In genomic region chr4:99958084-99958815, GRCm38 (mm10) we compare ENCODE assay signal across 28 mouse cellular contexts. TPM values are rescaled to one million over a fixed set of nuclear protein-coding genes. Genes with fewer than 3 reads are reported as not detected.
DNase-seq lines count a peak whose midpoint lies in the region; ATAC-seq and TF ChIP-seq lines count a peak whose summit lies in the region.
"Had no signal": no experiment of that assay in that cellular context is flagged by ENCODE, and none has a peak within 500 bp of the region (broad histone marks: within the 10 kb centered on the region; RNA-seq: fewer than 3 reads in every experiment).

No protein-coding gene starts in this region.

- TF ChIP-seq POLR2A in heart, adult 2 months (IDR thresholded peaks at IDR 0.05; ENCODE audit: insufficient read depth, low read depth, low read length): no peak
- no peak for TF ChIP-seq POLR2A in bone marrow macrophage, adult 2 months (IDR thresholded peaks at IDR 0.05; ENCODE audit: borderline replicate concordance, low read depth, low read length)

- H3K36me3 ChIP-seq in heart, adult 2 months (ENCODE audit: control insufficient read depth, insufficient read depth, low read length): peaks cover 2% of the 10 kb centered on the region; the same call in 1 of the 2 replicates
- H3K36me3 ChIP-seq: embryonic facial prominence, embryonic 12.5 days; hindbrain, embryonic 13.5 days; kidney, embryonic 15.5 days; limb, embryonic 10.5 days; limb, embryonic 15.5 days; midbrain, embryonic 13.5 days; neural tube, embryonic 13.5 days had no signal

- ATAC-seq in megakaryocyte progenitor cell, adult 5-6 weeks (replicated peaks; ENCODE audit: poor library complexity): peak; percentile 63
- ATAC-seq: forebrain, embryonic 14.5 days; intestine, postnatal 0 days; midbrain, embryonic 13.5 days had no signal

- peak overlapping the region; percentile 4; the same call in 1 of the 2 replicates for H3K27ac ChIP-seq in heart, adult 2 months
- peak overlapping the region; percentile 28; the same call in 1 of the 2 replicates for H3K27ac ChIP-seq in bone marrow macrophage, adult 2 months (ENCODE audit: insufficient read depth, low read depth, low read length)
- H3K27ac ChIP-seq: embryonic facial prominence, embryonic 12.5 days; hindbrain, embryonic 13.5 days; kidney, embryonic 15.5 days; limb, embryonic 10.5 days; limb, embryonic 15.5 days; liver, embryonic 15.5 days; midbrain, embryonic 13.5 days; neural tube, embryonic 13.5 days had no signal

- 46% methylated on average over 7 of the region's 7 CpGs for WGBS in heart, adult 2 months

- no peaks in the 10 kb centered on the region for H3K79me2 ChIP-seq in heart, adult 2 months (replicated peaks; ENCODE audit: control insufficient read depth, insufficient read depth, low read length)

- peaks cover 6% of the 10 kb centered on the region for H3K4me1 ChIP-seq in heart, adult 2 months (ENCODE audit: control insufficient read depth, insufficient read depth, low read length)
- H3K4me1 ChIP-seq in bone marrow macrophage, adult 2 months (ENCODE audit: control insufficient read depth, insufficient read depth, low read length): peaks cover 13% of the 10 kb centered on the region
- H3K4me1 ChIP-seq: hindbrain, embryonic 13.5 days; midbrain, embryonic 13.5 days; neural tube, embryonic 13.5 days had no signal

- DNase-seq in heart, adult 2 months: no peak
- DNase-seq in heart, postnatal 4 days: no peak
- DNase-seq in kidney, adult 9 months: peak; percentile 55
- no peak for DNase-seq in kidney, postnatal 25 days
- no peak for DNase-seq in adrenal gland, postnatal 4 days (ENCODE audit: low spot score in 2 of 2)
- DNase-seq in frontal cortex, postnatal 10 days (ENCODE audit: low spot score in 2 of 2): no peak
- DNase-seq: adrenal gland, adult 8-10 months; cerebellum, adult 11 months; cerebellum, adult 9-10 months; cerebellum, postnatal 36 days; embryo, embryonic 11 days; kidney, postnatal 4 days; lung, embryonic 14.5 days; lung, postnatal 14 days; thymus, postnatal 14 days had no signal

- H3K9ac ChIP-seq in heart, adult 2 months (ENCODE audit: low read depth, low read length): no peak overlapping the region
- H3K9ac ChIP-seq: embryonic facial prominence, embryonic 12.5 days; hindbrain, embryonic 13.5 days; kidney, embryonic 15.5 days; limb, embryonic 15.5 days; liver, embryonic 15.5 days; lung, embryonic 14.5 days; midbrain, embryonic 13.5 days; neural tube, embryonic 13.5 days had no signal

- no peak for TF ChIP-seq EP300 in heart, adult 2 months (IDR thresholded peaks at IDR 0.05; ENCODE audit: insufficient read depth, low read depth, low read length)

- intact Hi-C loops in heart, adult 2 months (cut with DNase I): loop anchor here (10.0 kb wide), 1 partner anchor 137 kb away; the partner anchor contains the start of gene Ror1

- TF ChIP-seq CTCF in heart, adult 2 months (IDR thresholded peaks at IDR 0.05): no peak
- TF ChIP-seq CTCF in bone marrow macrophage, adult 2 months (IDR thresholded peaks at IDR 0.05; ENCODE audit: low read depth, low read length): no peak

- no peaks in the 10 kb centered on the region for H3K27me3 ChIP-seq in heart, adult 2 months (ENCODE audit: control insufficient read depth, insufficient read depth, low read length)
- H3K27me3 ChIP-seq: embryonic facial prominence, embryonic 12.5 days; hindbrain, embryonic 13.5 days; kidney, embryonic 15.5 days; limb, embryonic 15.5 days; liver, embryonic 15.5 days; megakaryocyte, embryonic 14.5 days; midbrain, embryonic 13.5 days; neural tube, embryonic 13.5 days had no signal

- H3K4me3 ChIP-seq in heart, adult 2 months: no peak overlapping the region
- no peak overlapping the region for H3K4me3 ChIP-seq in bone marrow macrophage, adult 2 months (ENCODE audit: insufficient read depth, low read length)
- H3K4me3 ChIP-seq: embryonic facial prominence, embryonic 12.5 days; hindbrain, embryonic 13.5 days; kidney, embryonic 15.5 days; limb, embryonic 10.5 days; limb, embryonic 15.5 days; liver, embryonic 15.5 days; megakaryocyte, embryonic 14.5 days; midbrain, embryonic 13.5 days; neural tube, embryonic 13.5 days had no signal

RNA-seq across cellular contexts. Expression of gene Itgb3bp, which starts 28.6 kb away (rescaled TPM):
- 1 to 10 TPM; 4.9 to 5.0 TPM for total RNA-seq in heart, adult 2 months (2021)
- polyA plus RNA-seq in heart, adult 2 months (2012; rRNA removed): 0.86 and 1.1 TPM in 2 replicates
- 10 to 100 TPM; 10.4 to 13.6 TPM for total RNA-seq in heart, postnatal 4 days (2021)
- polyA plus RNA-seq in bone marrow macrophage, adult 2 months (2012; ENCODE audit: insufficient read depth, insufficient read length, missing spikeins): 6.6 and 7.8 TPM in 2 replicates
- 26.8 and 29.2 TPM in 2 replicates for total RNA-seq in megakaryocyte progenitor cell, adult 5-6 weeks (2015)
- 24.4 and 28.7 TPM in 2 replicates for total RNA-seq in megakaryocyte progenitor cell, adult 5-6 weeks (2017)
- total RNA-seq in adrenal gland, postnatal 4 days (2021): 10 to 100 TPM; 11.1 to 11.6 TPM

RNA-seq across cellular contexts. Expression of gene Pgm1, which starts 29.0 kb away (rescaled TPM):
- 100 to 1,000 TPM; 203 to 234 TPM for total RNA-seq in heart, adult 2 months (2021)
- 157 and 238 TPM in 2 replicates for polyA plus RNA-seq in heart, adult 2 months (2012; rRNA removed)
- 100 to 1,000 TPM; 223 TPM for total RNA-seq in heart, postnatal 4 days (2021)
- polyA plus RNA-seq in bone marrow macrophage, adult 2 months (2012; ENCODE audit: insufficient read depth, insufficient read length, missing spikeins): 18.2 and 19.2 TPM in 2 replicates
- total RNA-seq in megakaryocyte progenitor cell, adult 5-6 weeks (2015): 17.6 and 19.8 TPM in 2 replicates
- 42.3 and 43.0 TPM in 2 replicates for total RNA-seq in megakaryocyte progenitor cell, adult 5-6 weeks (2017)
- 10 to 100 TPM; 86.5 to 99.5 TPM for total RNA-seq in adrenal gland, postnatal 4 days (2021)
